Mouse (Mus musculus) cerebellum, adult 11 months (tissue): ENCODE measurements around the gene Slc25a17.

Source experiments
- DNase-seq: peaks from one replicate; pipeline ENCODE4 v3.0.0; 2022

Gene Slc25a17

GRCm38 (mm10) chr15:81360345-81361021 lies at the start of gene Slc25a17:
Slc25a17 (minus strand) TSS chr15:81360812.
- peak; percentile 90 for DNase-seq

GRCm38 (mm10) chr15:81408199-81408598 lies 47.6 kb upstream of the Slc25a17 start, which contains the start of gene Dnajb7:
Dnajb7 (minus strand) TSS chr15:81408299.
- DNase-seq, result no peak

GRCm38 (mm10) chr15:81405008-81405407 lies 44.4 kb upstream of the Slc25a17 start:
- DNase-seq, result no peak

GRCm38 (mm10) chr15:81399638-81400315 lies 39.2 kb upstream of the Slc25a17 start, which contains the start of the genes St13 and Xpnpep3:
St13 (minus strand) TSS chr15:81400077.
Xpnpep3 (plus strand) TSS chr15:81400138.
- peak; percentile 96 for DNase-seq

- DNase-seq, result no peak
These were observed 38.7 kb upstream of the Slc25a17 start for GRCm38 (mm10) chr15:81399297-81399637.

- DNase-seq, result no peak
These were observed 37.6 kb upstream of the Slc25a17 start for GRCm38 (mm10) chr15:81398189-81398588.

GRCm38 (mm10) chr15:81394211-81394915 lies 33.8 kb upstream of the Slc25a17 start:
- no peak for DNase-seq

GRCm38 (mm10) chr15:81392997-81393396 lies 32.4 kb upstream of the Slc25a17 start:
- DNase-seq, result peak; percentile 8

GRCm38 (mm10) chr15:81386327-81386726 lies 25.7 kb upstream of the Slc25a17 start:
- no peak for DNase-seq

- DNase-seq, result no peak
These were observed 18.2 kb upstream of the Slc25a17 start for GRCm38 (mm10) chr15:81378845-81379244.

- DNase-seq, result no peak
These were observed 14.0 kb upstream of the Slc25a17 start for GRCm38 (mm10) chr15:81374621-81375020.

GRCm38 (mm10) chr15:81370356-81370755 lies 9.7 kb upstream of the Slc25a17 start:
- no peak for DNase-seq

GRCm38 (mm10) chr15:81368601-81369000 lies 8.0 kb upstream of the Slc25a17 start:
- no peak for DNase-seq

GRCm38 (mm10) chr15:81366241-81366640 lies 5.6 kb upstream of the Slc25a17 start:
- no peak for DNase-seq

- no peak for DNase-seq
These were observed 4.6 kb upstream of the Slc25a17 start for GRCm38 (mm10) chr15:81365246-81365645.

GRCm38 (mm10) chr15:81364271-81364670 lies 3.7 kb upstream of the Slc25a17 start:
- no peak for DNase-seq

- no peak for DNase-seq
These were observed 1.9 kb upstream of the Slc25a17 start for GRCm38 (mm10) chr15:81362501-81362900.

- DNase-seq, result no peak
These were observed 904 bp upstream of the Slc25a17 start for GRCm38 (mm10) chr15:81361417-81362015.

- DNase-seq, result no peak
These were observed 401 bp upstream of the Slc25a17 start for GRCm38 (mm10) chr15:81361022-81361404.

GRCm38 (mm10) chr15:81359421-81359820 lies 1.2 kb downstream of the Slc25a17 start:
- DNase-seq, result no peak

GRCm38 (mm10) chr15:81358943-81359342 lies 1.7 kb downstream of the Slc25a17 start:
- no peak for DNase-seq

GRCm38 (mm10) chr15:81356946-81357345 lies 3.7 kb downstream of the Slc25a17 start:
- DNase-seq, result no peak

- DNase-seq, result no peak
These were observed 5.4 kb downstream of the Slc25a17 start for GRCm38 (mm10) chr15:81355146-81355761.
